In genomic region chr7:82697668-82698067, GRCm38 (mm10) we compare ENCODE assay signal across 9 mouse cellular contexts. TPM values are rescaled to one million over a fixed set of nuclear protein-coding genes. Genes with fewer than 3 reads are reported as not detected.
DNase-seq lines count a peak whose midpoint lies in the region; ATAC-seq and TF ChIP-seq lines count a peak whose summit lies in the region.
"Had no signal": no experiment of that assay in that cellular context is flagged by ENCODE, and none has a peak within 500 bp of the region (broad histone marks: within the 10 kb centered on the region; RNA-seq: fewer than 3 reads in every experiment).

No protein-coding gene starts in this region.

- no peaks in the 10 kb centered on the region for H3K4me1 ChIP-seq in intestine, postnatal 0 days (replicated peaks; ENCODE audit: control insufficient read depth, insufficient read depth, low read length)
- no peaks in the 10 kb centered on the region for H3K4me1 ChIP-seq in intestine, embryonic 15.5 days (replicated peaks)
- H3K4me1 ChIP-seq in embryonic fibroblast, embryonic 13.5 days (ENCODE audit: control insufficient read depth, insufficient read depth, low read length), result no peaks in the 10 kb centered on the region

- DNase-seq in 416B (ENCODE audit: low read depth) (peak; percentile 37), NIH3T3 (ENCODE audit: low read depth) (peak; percentile 16)
- DNase-seq in adrenal gland, postnatal 14 days, result no peak
- DNase-seq in urinary bladder, adult 2 months (ENCODE audit: low spot score), result no peak
- DNase-seq in layer of hippocampus, adult 9-10 months (ENCODE audit: low spot score), result no peak

- ATAC-seq in intestine, postnatal 0 days, result no peak
- ATAC-seq in intestine, embryonic 15.5 days, result no peak

- H3K27me3 ChIP-seq in intestine, postnatal 0 days (replicated peaks; ENCODE audit: control insufficient read depth, insufficient read depth, low read length), result no peaks in the 10 kb centered on the region
- no peaks in the 10 kb centered on the region for H3K27me3 ChIP-seq in intestine, embryonic 15.5 days (replicated peaks)
- H3K27me3 ChIP-seq: limb, embryonic 12.5 days had no signal

- no peak for TF ChIP-seq POLR2A in embryonic fibroblast, embryonic 13.5 days (IDR thresholded peaks at IDR 0.05; ENCODE audit: low read depth, low read length)

- 81% methylated on average over 8 of the region's 8 CpGs for WGBS in intestine, postnatal 0 days
- 79% methylated on average over 8 of the region's 8 CpGs for WGBS in intestine, embryonic 15.5 days

- no peak overlapping the region for H3K9ac ChIP-seq in intestine, postnatal 0 days (ENCODE audit: low read depth, low read length)
- no peak overlapping the region for H3K9ac ChIP-seq in intestine, embryonic 15.5 days
- H3K9ac ChIP-seq: limb, embryonic 12.5 days had no signal

- no peak overlapping the region for H3K4me3 ChIP-seq in intestine, postnatal 0 days (ENCODE audit: low read depth, low read length)
- H3K4me3 ChIP-seq in intestine, embryonic 15.5 days (replicated peaks), result no peak overlapping the region
- H3K4me3 ChIP-seq in embryonic fibroblast, embryonic 13.5 days (ENCODE audit: insufficient read depth, low read length), result no peak overlapping the region
- H3K4me3 ChIP-seq: limb, embryonic 12.5 days had no signal

- peaks cover 47% of the 10 kb centered on the region for H3K36me3 ChIP-seq in intestine, postnatal 0 days (ENCODE audit: control insufficient read depth, insufficient read depth)
- H3K36me3 ChIP-seq in intestine, embryonic 15.5 days, result peaks cover 24% of the 10 kb centered on the region

- no peaks in the 10 kb centered on the region for H3K9me3 ChIP-seq in intestine, postnatal 0 days (ENCODE audit: control insufficient read depth)
- no peaks in the 10 kb centered on the region for H3K9me3 ChIP-seq in intestine, embryonic 15.5 days
- H3K9me3 ChIP-seq: limb, embryonic 12.5 days had no signal

- no peak overlapping the region for H3K27ac ChIP-seq in intestine, postnatal 0 days (ENCODE audit: low read depth, low read length)
- H3K27ac ChIP-seq in intestine, embryonic 15.5 days, result no peak overlapping the region
- H3K27ac ChIP-seq in embryonic fibroblast, embryonic 13.5 days (ENCODE audit: insufficient read depth, low read length), result no peak overlapping the region
- H3K27ac ChIP-seq: limb, embryonic 12.5 days had no signal

- peak; percentile 63 for TF ChIP-seq CTCF in intestine, postnatal 0 days (IDR thresholded peaks at IDR 0.05; ENCODE audit: low read depth)
- peak; percentile 33; the same call in 1 of the 2 replicates for TF ChIP-seq CTCF in embryonic fibroblast, embryonic 13.5 days (IDR thresholded peaks at IDR 0.05; ENCODE audit: borderline replicate concordance, insufficient read depth, low read length)

- H3K4me2 ChIP-seq in intestine, postnatal 0 days (replicated peaks; ENCODE audit: low read depth), result no peak overlapping the region
- H3K4me2 ChIP-seq in intestine, embryonic 15.5 days (replicated peaks), result no peak overlapping the region
- H3K4me2 ChIP-seq: limb, embryonic 12.5 days had no signal

RNA-seq across cellular contexts. Expression of gene Efl1, which starts 49.3 kb away (rescaled TPM):
- polyA plus RNA-seq in intestine, postnatal 0 days (2015; fragmentation: Nextera tagmentation; extraction: Ambion mirVana), result 13.5 and 16.1 TPM in 2 replicates
- polyA plus RNA-seq in intestine, embryonic 15.5 days (2015; fragmentation: Nextera tagmentation; extraction: Ambion mirVana), result 24.7 and 28.1 TPM in 2 replicates
- polyA plus RNA-seq in embryonic fibroblast, embryonic 13.5 days (2011; ENCODE audit: insufficient read length, low read depth, missing spikeins), result 21.2 and 24.0 TPM in 2 replicates
- total RNA-seq in adrenal gland, postnatal 14 days (2021), result 16.7 and 21.8 TPM in 2 replicates
- 7.5 and 8.7 TPM in 2 replicates for polyA plus RNA-seq in urinary bladder, adult 2 months (2012; rRNA removed)

RNA-seq across cellular contexts. Expression of gene Saxo2, which starts 49.3 kb away (rescaled TPM):
- polyA plus RNA-seq in intestine, postnatal 0 days (2015; fragmentation: Nextera tagmentation; extraction: Ambion mirVana), result 2.2 and 3.4 TPM in 2 replicates
- 3.2 and 3.9 TPM in 2 replicates for polyA plus RNA-seq in intestine, embryonic 15.5 days (2015; fragmentation: Nextera tagmentation; extraction: Ambion mirVana)
- polyA plus RNA-seq in embryonic fibroblast, embryonic 13.5 days (2011; ENCODE audit: insufficient read length, low read depth, missing spikeins), result 2.0 and 2.9 TPM in 2 replicates
- total RNA-seq in adrenal gland, postnatal 14 days (2021), result 1.7 and 2.9 TPM in 2 replicates
- polyA plus RNA-seq in urinary bladder, adult 2 months (2012; rRNA removed), result 4.7 and 5.8 TPM in 2 replicates

Comparison
In these comparisons a context has a peak if more than half of its experiments do, and no peak if none do; other contexts are left out.
1. DNase-seq: peak in 416B (single experiment) and NIH3T3 (single experiment); none in adrenal gland, postnatal 14 days (single experiment), urinary bladder, adult 2 months (single experiment) and layer of hippocampus, adult 9-10 months (single experiment).